ENCODE assay signal across 28 mouse cellular contexts in genomic region chr13:93894105-93894504, GRCm38 (mm10).
DNase-seq lines count a peak whose midpoint lies in the region; ATAC-seq lines count a peak whose summit lies in the region.
"Had no signal": no experiment of that assay in that cellular context is flagged by ENCODE, and none has a peak within 500 bp of the region (broad histone marks: within the 10 kb centered on the region; RNA-seq: fewer than 3 reads in every experiment).

No protein-coding gene starts in this region.

- no peak overlapping the region for H3K4me3 ChIP-seq in forebrain, embryonic 15.5 days
- H3K4me3 ChIP-seq: embryonic facial prominence, embryonic 12.5 days; gastrocnemius, adult 2 months; heart, adult 2 months; liver, embryonic 13.5 days; midbrain, embryonic 10.5 days; neural tube, embryonic 15.5 days had no signal

- H3K4me1 ChIP-seq in forebrain, embryonic 15.5 days, result no peaks in the 10 kb centered on the region
- H3K4me1 ChIP-seq: liver, embryonic 13.5 days; midbrain, embryonic 10.5 days; neural tube, embryonic 15.5 days had no signal

- no peak overlapping the region for H3K27ac ChIP-seq in forebrain, embryonic 15.5 days (replicated peaks)
- H3K27ac ChIP-seq: embryonic facial prominence, embryonic 12.5 days; gastrocnemius, adult 2 months; heart, adult 2 months; liver, embryonic 13.5 days; midbrain, embryonic 10.5 days; neural tube, embryonic 15.5 days had no signal

- ATAC-seq in monocyte, adult 5-6 weeks (replicated peaks; ENCODE audit: insufficient number of reproducible peaks, low FRiP score, low TSS enrichment, poor library complexity, severe bottlenecking), result peak; percentile 61
- ATAC-seq in forebrain, embryonic 15.5 days (replicated peaks), result no peak
- ATAC-seq: forebrain, embryonic 14.5 days; hindbrain, embryonic 16.5 days; intestine, embryonic 16.5 days; lung, postnatal 0 days had no signal

- no peak overlapping the region for H3K4me2 ChIP-seq in forebrain, embryonic 15.5 days (replicated peaks)
- H3K4me2 ChIP-seq: embryonic facial prominence, embryonic 12.5 days; liver, embryonic 13.5 days; neural tube, embryonic 15.5 days had no signal

- H3K36me3 ChIP-seq in forebrain, embryonic 15.5 days, result no peaks in the 10 kb centered on the region
- H3K36me3 ChIP-seq: embryonic facial prominence, embryonic 12.5 days; liver, embryonic 13.5 days; midbrain, embryonic 10.5 days; neural tube, embryonic 15.5 days had no signal

- H3K27me3 ChIP-seq in forebrain, embryonic 15.5 days, result no peaks in the 10 kb centered on the region
- H3K27me3 ChIP-seq: embryonic facial prominence, embryonic 12.5 days; liver, embryonic 13.5 days; neural tube, embryonic 15.5 days had no signal

- peak; percentile 4 for DNase-seq in thymus, postnatal 0 days (ENCODE audit: low spot score)
- no peak for DNase-seq in thymus, postnatal 25 days
- DNase-seq in CD8-positive naive resting alpha-beta T cell, adult 2 months (ENCODE audit: low read depth in 2 of 2, low spot score in 2 of 2), result peak; percentile 24 to 35
- no peak for DNase-seq in testis, postnatal 10 days (ENCODE audit: low spot score)
- DNase-seq in right cerebral cortex, postnatal 4 days, result no peak
- DNase-seq: adrenal gland, postnatal 10 days; cerebellum, adult 11 months; cerebellum, adult 9-10 months; cerebellum, postnatal 36 days; gastrocnemius, adult 2 months; gastrocnemius, postnatal 36 days; heart, adult 2 months; kidney, adult 8-10 months; kidney, postnatal 10 days; layer of hippocampus, postnatal 36 days; left cerebral cortex, postnatal 4 days; liver, embryonic 13.5 days; lung, adult 18-20 months; thymus, postnatal 14 days had no signal

- no peaks in the 10 kb centered on the region for H3K9me3 ChIP-seq in forebrain, embryonic 15.5 days
- H3K9me3 ChIP-seq: embryonic facial prominence, embryonic 12.5 days; liver, embryonic 13.5 days; midbrain, embryonic 10.5 days; neural tube, embryonic 15.5 days had no signal

- 79% methylated on average over 2 of the region's 2 CpGs for WGBS in forebrain, embryonic 15.5 days

- no peak overlapping the region for H3K9ac ChIP-seq in forebrain, embryonic 15.5 days (replicated peaks)
- H3K9ac ChIP-seq: embryonic facial prominence, embryonic 12.5 days; liver, embryonic 13.5 days; neural tube, embryonic 15.5 days had no signal

Comparison
In these comparisons a context has a peak if more than half of its experiments do, and no peak if none do; other contexts are left out.
1. DNase-seq: peak in thymus, postnatal 0 days (single experiment) and CD8-positive naive resting alpha-beta T cell, adult 2 months (2 of 2); none in thymus, postnatal 25 days (single experiment), testis, postnatal 10 days (single experiment) and right cerebral cortex, postnatal 4 days (single experiment).